Mouse (Mus musculus) megakaryocyte, embryonic 14.5 days (primary cell): ENCODE results near the gene Pnpo. TPM values are rescaled to one million over a fixed set of nuclear protein-coding genes. Genes with fewer than 3 reads are reported as not detected.

Experiments
- H3K27me3 ChIP-seq: replicated peaks from 2 replicates; pipeline ENCODE3; 2012; ENCODE audit warnings: inconsistent platforms
- H3K36me3 ChIP-seq: replicated peaks from 2 replicates; pipeline ENCODE3; 2012; ENCODE audit warnings: low read length, inconsistent platforms, mixed read lengths
- H3K4me1 ChIP-seq: 2 replicates; pipeline ENCODE4 v1.6.1; 2012; ENCODE audit warnings: inconsistent platforms
- H3K4me3 ChIP-seq: replicated peaks from 2 replicates; pipeline ENCODE3; 2012; ENCODE audit warnings: moderate library complexity, mild to moderate bottlenecking, inconsistent platforms
- H3K9me3 ChIP-seq: 2 replicates; pipeline ENCODE4 v1.6.1; 2012; ENCODE audit warnings: inconsistent platforms
- FLI1 ChIP-seq: IDR thresholded peaks from 2 replicates; pipeline ENCODE4 v1.6.1; 2012; ENCODE audit warnings: low read length, inconsistent platforms, mixed read lengths
- GATA1 ChIP-seq: IDR thresholded peaks from 3 replicates; pipeline ENCODE4 v1.6.1; 2012; ENCODE audit warnings: mixed read lengths, low read length, inconsistent platforms, borderline replicate concordance
- polyA plus RNA-seq: library from polyadenylated mRNA; stranded (reverse); fragments of >175 nt; gene quantifications from 2 replicates; pipeline ENCODE4 v1.2.3, GENCODE M21; 2012; ENCODE audit warnings: low replicate concordance; ENCODE audit not compliant: insufficient read depth

The Pnpo gene
- 2.0 and 16.6 TPM in 2 replicates for polyA plus RNA-seq

- Histone ChIP-seq H3K36me3 (peaks cover 49% of the 10 kb centered on the region), H3K27me3 (no peaks in the 10 kb centered on the region), H3K9me3 (no peaks in the 10 kb centered on the region), H3K4me1 (peaks cover 86% of the 10 kb centered on the region), H3K4me3 (peak within 1 kb of the TSS; percentile 97)
- TF ChIP-seq FLI1 (no peak; the same call in 1 of the 2 replicates), GATA1 (no peak)
Observed at GRCm38 (mm10) chr11:96943746-96944304, at the start of gene Pnpo. TSS of gene Pnpo (minus strand) at chr11:96943986.

- Histone ChIP-seq H3K27me3 (peaks cover 44% of the 10 kb centered on the region), H3K9me3 (peaks cover 8% of the 10 kb centered on the region), H3K4me3 (peak overlapping the region; percentile 10), H3K36me3 (no peaks in the 10 kb centered on the region), H3K4me1 (peaks cover 96% of the 10 kb centered on the region)
- no peak for TF ChIP-seq FLI1
- no peak; the same call in 2 of the 3 replicates for TF ChIP-seq GATA1
Observed at GRCm38 (mm10) chr11:96992722-96993311, 49.0 kb upstream of the Pnpo start.

- H3K4me3 ChIP-seq, result no peak overlapping the region
- peaks cover 8% of the 10 kb centered on the region for H3K9me3 ChIP-seq
- H3K36me3 ChIP-seq, result no peaks in the 10 kb centered on the region
- TF ChIP-seq FLI1, result no peak
- TF ChIP-seq GATA1, result no peak
- H3K27me3 ChIP-seq, result peaks cover 44% of the 10 kb centered on the region
- peaks cover 95% of the 10 kb centered on the region for H3K4me1 ChIP-seq
Observed at GRCm38 (mm10) chr11:96991501-96991900, 47.7 kb upstream of the Pnpo start.

GRCm38 (mm10) chr11:96987873-96988655 lies 44.3 kb upstream of the Pnpo start:
- peaks cover 8% of the 10 kb centered on the region for H3K9me3 ChIP-seq
- no peaks in the 10 kb centered on the region for H3K36me3 ChIP-seq
- H3K4me1 ChIP-seq, result peaks cover 61% of the 10 kb centered on the region
- peak overlapping the region; percentile 88 for H3K4me3 ChIP-seq
- H3K27me3 ChIP-seq, result peaks cover 51% of the 10 kb centered on the region
- no peak for TF ChIP-seq GATA1
- TF ChIP-seq FLI1, result no peak

- H3K4me1 ChIP-seq, result peaks cover 59% of the 10 kb centered on the region
- peaks cover 8% of the 10 kb centered on the region for H3K9me3 ChIP-seq
- H3K36me3 ChIP-seq, result no peaks in the 10 kb centered on the region
- peaks cover 55% of the 10 kb centered on the region for H3K27me3 ChIP-seq
- TF ChIP-seq FLI1 (no peak), GATA1 (no peak)
- H3K4me3 ChIP-seq, result no peak overlapping the region
Observed at GRCm38 (mm10) chr11:96986463-96986862, 42.7 kb upstream of the Pnpo start.

GRCm38 (mm10) chr11:96984903-96985302 lies 41.1 kb upstream of the Pnpo start:
- Histone ChIP-seq H3K36me3 (no peaks in the 10 kb centered on the region), H3K4me1 (peaks cover 55% of the 10 kb centered on the region), H3K27me3 (peaks cover 57% of the 10 kb centered on the region), H3K9me3 (peaks cover 8% of the 10 kb centered on the region), H3K4me3 (no peak overlapping the region)
- TF ChIP-seq FLI1, result no peak
- no peak for TF ChIP-seq GATA1

GRCm38 (mm10) chr11:96982859-96983258 lies 39.1 kb upstream of the Pnpo start, which contains the start of gene Sp2:
TSS of gene Sp2 (minus strand) at chr11:96982959.
- Histone ChIP-seq H3K9me3 (no peaks in the 10 kb centered on the region), H3K27me3 (peaks cover 47% of the 10 kb centered on the region), H3K4me3 (peak within 1 kb of the TSS; percentile 86), H3K36me3 (no peaks in the 10 kb centered on the region), H3K4me1 (peaks cover 53% of the 10 kb centered on the region)
- TF ChIP-seq FLI1, result no peak

- H3K4me1 ChIP-seq, result peaks cover 48% of the 10 kb centered on the region
- H3K27me3 ChIP-seq, result peaks cover 43% of the 10 kb centered on the region
- H3K36me3 ChIP-seq, result no peaks in the 10 kb centered on the region
- no peaks in the 10 kb centered on the region for H3K9me3 ChIP-seq
- H3K4me3 ChIP-seq, result peak overlapping the region; percentile 86
- TF ChIP-seq FLI1, result no peak
- TF ChIP-seq GATA1, result no peak
Observed at GRCm38 (mm10) chr11:96982355-96982754, 38.6 kb upstream of the Pnpo start.

GRCm38 (mm10) chr11:96981461-96981860 lies 37.7 kb upstream of the Pnpo start:
- Histone ChIP-seq H3K36me3 (no peaks in the 10 kb centered on the region), H3K9me3 (no peaks in the 10 kb centered on the region), H3K4me1 (peaks cover 41% of the 10 kb centered on the region), H3K27me3 (peaks cover 37% of the 10 kb centered on the region), H3K4me3 (no peak overlapping the region)
- TF ChIP-seq GATA1 (no peak), FLI1 (no peak)

GRCm38 (mm10) chr11:96980021-96980420 lies 36.2 kb upstream of the Pnpo start:
- Histone ChIP-seq H3K4me1 (peaks cover 55% of the 10 kb centered on the region), H3K27me3 (peaks cover 26% of the 10 kb centered on the region), H3K36me3 (no peaks in the 10 kb centered on the region), H3K4me3 (no peak overlapping the region), H3K9me3 (no peaks in the 10 kb centered on the region)
- TF ChIP-seq GATA1, result no peak
- no peak for TF ChIP-seq FLI1
